9 mouse cellular contexts compared by ENCODE assay signal in genomic region chr4:63546441-63547055, GRCm38 (mm10). TPM values are rescaled to one million over a fixed set of nuclear protein-coding genes. Genes with fewer than 3 reads are reported as not detected.
A peak's percentile ranks its signal among the peaks of the same experiment; 100 is the strongest.
DNase-seq lines count a peak whose midpoint lies in the region; ATAC-seq and TF ChIP-seq lines count a peak whose summit lies in the region.
"Had no signal": no experiment of that assay in that cellular context is flagged by ENCODE, and none has a peak within 500 bp of the region (broad histone marks: within the 10 kb centered on the region; RNA-seq: fewer than 3 reads in every experiment).

No protein-coding gene starts in this region.

- peak overlapping the region; percentile 22; the same call in 1 of the 2 replicates for H3K9ac ChIP-seq in limb, embryonic 11.5 days (ENCODE audit: low read length)
- peak overlapping the region; percentile 80; the same call in 1 of the 2 replicates for H3K9ac ChIP-seq in stomach, embryonic 14.5 days (replicated peaks; ENCODE audit: low read depth, low read length)

- no peak for ATAC-seq in limb, embryonic 11.5 days (ENCODE audit: insufficient number of reproducible peaks, low FRiP score, low TSS enrichment, low read depth)
- ATAC-seq in stomach, embryonic 14.5 days (ENCODE audit: insufficient number of reproducible peaks, insufficient read depth, low FRiP score, low read depth) = no peak

- H3K9me3 ChIP-seq in limb, embryonic 11.5 days (ENCODE audit: control insufficient read depth, low read length) = no peaks in the 10 kb centered on the region
- no peaks in the 10 kb centered on the region for H3K9me3 ChIP-seq in stomach, embryonic 14.5 days (ENCODE audit: control insufficient read depth, low read depth, low read length)

- peak overlapping the region; percentile 69 for H3K4me3 ChIP-seq in left cerebral cortex, adult 2 months
- peak overlapping the region; percentile 92 for H3K4me3 ChIP-seq in embryonic fibroblast, embryonic 13.5 days (ENCODE audit: insufficient read depth, low read length)
- H3K4me3 ChIP-seq in limb, embryonic 11.5 days (ENCODE audit: low read depth, low read length) = no peak overlapping the region
- peak overlapping the region; percentile 84 for H3K4me3 ChIP-seq in stomach, embryonic 14.5 days (ENCODE audit: low read depth, low read length)

- DNase-seq in left cerebral cortex, adult 2 months (ENCODE audit: extremely low spot score in 1 of 2, low spot score in 2 of 2) = no peak
- DNase-seq in left cerebral cortex, adult 9 months (ENCODE audit: low spot score in 2 of 2) = no peak
- no peak for DNase-seq in limb, embryonic 11.5 days (ENCODE audit: low spot score)
- no peak for DNase-seq in adrenal gland, adult 2 months
- no peak for DNase-seq in spleen, postnatal 14 days (ENCODE audit: low spot score in 2 of 2)
- no peak for DNase-seq in cerebellum, adult 11 months

- WGBS in limb, embryonic 11.5 days = 82% methylated on average over 6 of the region's 6 CpGs
- 62% methylated on average over 6 of the region's 6 CpGs for WGBS in stomach, embryonic 14.5 days

- H3K27ac ChIP-seq in left cerebral cortex, adult 2 months = peak overlapping the region; percentile 16; the same call in 1 of the 2 replicates
- no peak overlapping the region for H3K27ac ChIP-seq in embryonic fibroblast, embryonic 13.5 days (ENCODE audit: insufficient read depth, low read length)
- H3K27ac ChIP-seq in limb, embryonic 11.5 days (replicated peaks; ENCODE audit: low read depth, low read length) = no peak overlapping the region
- H3K27ac ChIP-seq in stomach, embryonic 14.5 days (ENCODE audit: low read length) = no peak overlapping the region

- no peaks in the 10 kb centered on the region for H3K27me3 ChIP-seq in limb, embryonic 11.5 days (ENCODE audit: control insufficient read depth, insufficient read depth, low read length)
- no peaks in the 10 kb centered on the region for H3K27me3 ChIP-seq in stomach, embryonic 14.5 days (ENCODE audit: control insufficient read depth, insufficient read depth, low read length)

- intact Hi-C loops in left cerebral cortex, adult 2 months (cut with DNase I) = loop anchor here (5.0 kb wide), 1 partner anchor 54 kb away; no protein-coding TSS in a partner anchor

- peak overlapping the region; percentile 81; the same call in 1 of the 2 replicates for H3K4me2 ChIP-seq in limb, embryonic 11.5 days (ENCODE audit: low read depth, severe bottlenecking)
- H3K4me2 ChIP-seq in stomach, embryonic 14.5 days (replicated peaks; ENCODE audit: low read depth, low read length) = peak overlapping the region; percentile 60

- H3K36me3 ChIP-seq in limb, embryonic 11.5 days (ENCODE audit: control insufficient read depth, insufficient read depth, low read length) = peaks cover 15% of the 10 kb centered on the region
- peaks cover 24% of the 10 kb centered on the region for H3K36me3 ChIP-seq in stomach, embryonic 14.5 days (ENCODE audit: control insufficient read depth, insufficient read depth, low read length)

- no peak for TF ChIP-seq CTCF in left cerebral cortex, adult 2 months (IDR thresholded peaks at IDR 0.05)
- no peak for TF ChIP-seq CTCF in embryonic fibroblast, embryonic 13.5 days (IDR thresholded peaks at IDR 0.05; ENCODE audit: borderline replicate concordance, insufficient read depth, low read length)

- peaks cover 15% of the 10 kb centered on the region for H3K4me1 ChIP-seq in embryonic fibroblast, embryonic 13.5 days (ENCODE audit: control insufficient read depth, insufficient read depth, low read length)
- H3K4me1 ChIP-seq in limb, embryonic 11.5 days (ENCODE audit: control insufficient read depth, insufficient read depth, low read length) = peaks cover 12% of the 10 kb centered on the region
- H3K4me1 ChIP-seq in stomach, embryonic 14.5 days (ENCODE audit: control insufficient read depth, insufficient read depth, low read length) = peaks cover 20% of the 10 kb centered on the region; the same call in 1 of the 2 replicates

- 0 out of 2 replicates have a peak, but pooled peaks have one; percentile 24 for TF ChIP-seq POLR2A in embryonic fibroblast, embryonic 13.5 days (IDR thresholded peaks at IDR 0.05; ENCODE audit: low read depth, low read length)

RNA-seq across cellular contexts. Expression of gene Atp6v1g1, which starts 2.0 kb away (rescaled TPM):
- 100 to 1,000 TPM; 142 to 143 TPM for total RNA-seq in left cerebral cortex, adult 2 months (2021)
- 181 and 213 TPM in 2 replicates for polyA plus RNA-seq in embryonic fibroblast, embryonic 13.5 days (2011; ENCODE audit: insufficient read length, low read depth, missing spikeins)
- polyA plus RNA-seq in limb, embryonic 11.5 days (2014; fragmentation: Nextera tagmentation; extraction: Ambion mirVana) = 277 and 294 TPM in 2 replicates
- 267 and 268 TPM in 2 replicates for polyA plus RNA-seq in stomach, embryonic 14.5 days (2014; fragmentation: Nextera tagmentation; extraction: Ambion mirVana)
- 100 to 1,000 TPM; 166 to 207 TPM for total RNA-seq in adrenal gland, adult 2 months (2021)
- polyA plus RNA-seq in adrenal gland, adult 2 months (2012; rRNA removed) = 21.2 and 22.1 TPM in 2 replicates

RNA-seq across cellular contexts. Expression of gene Tmem268, which starts 12.0 kb away (rescaled TPM):
- 10 to 100 TPM; 10.2 to 11.3 TPM for total RNA-seq in left cerebral cortex, adult 2 months (2021)
- polyA plus RNA-seq in embryonic fibroblast, embryonic 13.5 days (2011; ENCODE audit: insufficient read length, low read depth, missing spikeins) = 4.8 and 5.2 TPM in 2 replicates
- polyA plus RNA-seq in limb, embryonic 11.5 days (2014; fragmentation: Nextera tagmentation; extraction: Ambion mirVana) = 10.4 and 10.8 TPM in 2 replicates
- polyA plus RNA-seq in stomach, embryonic 14.5 days (2014; fragmentation: Nextera tagmentation; extraction: Ambion mirVana) = 4.9 and 7.0 TPM in 2 replicates
- total RNA-seq in adrenal gland, adult 2 months (2021) = 10 to 100 TPM; 10.4 to 12.6 TPM
- polyA plus RNA-seq in adrenal gland, adult 2 months (2012; rRNA removed) = 7.5 and 7.7 TPM in 2 replicates

RNA-seq across cellular contexts. Expression of gene Whrn, which starts 50.8 kb away (rescaled TPM):
- total RNA-seq in left cerebral cortex, adult 2 months (2021) = 10 to 100 TPM; 45.1 to 53.7 TPM
- polyA plus RNA-seq in embryonic fibroblast, embryonic 13.5 days (2011; ENCODE audit: insufficient read length, low read depth, missing spikeins) = 6.1 and 7.5 TPM in 2 replicates
- 13.8 and 14.0 TPM in 2 replicates for polyA plus RNA-seq in limb, embryonic 11.5 days (2014; fragmentation: Nextera tagmentation; extraction: Ambion mirVana)
- 4.6 and 6.0 TPM in 2 replicates for polyA plus RNA-seq in stomach, embryonic 14.5 days (2014; fragmentation: Nextera tagmentation; extraction: Ambion mirVana)
- total RNA-seq in adrenal gland, adult 2 months (2021) = 10 to 100 TPM; 51.5 to 57.1 TPM
- 96.9 and 101 TPM in 2 replicates for polyA plus RNA-seq in adrenal gland, adult 2 months (2012; rRNA removed)

RNA-seq across cellular contexts. Expression of gene Gm11213, which starts 58.5 kb away (rescaled TPM):
- total RNA-seq in left cerebral cortex, adult 2 months (2021) = not detected
- not detected in 2 replicates for polyA plus RNA-seq in embryonic fibroblast, embryonic 13.5 days (2011; ENCODE audit: insufficient read length, low read depth, missing spikeins)
- not detected in 2 replicates for polyA plus RNA-seq in limb, embryonic 11.5 days (2014; fragmentation: Nextera tagmentation; extraction: Ambion mirVana)
- polyA plus RNA-seq in stomach, embryonic 14.5 days (2014; fragmentation: Nextera tagmentation; extraction: Ambion mirVana) = not detected in 2 replicates
- total RNA-seq in adrenal gland, adult 2 months (2021) = not detected
- polyA plus RNA-seq in adrenal gland, adult 2 months (2012; rRNA removed) = not detected in 2 replicates
- total RNA-seq: megakaryocyte-erythroid progenitor cell, adult 5-6 weeks had no signal
